Mouse (Mus musculus): Measurements from ENCODE around the gene Fam110a.
A peak's percentile ranks its signal among the peaks of the same experiment; 100 is the strongest.
"Not testable (repeated sequence)": the region's sequence is repeated elsewhere in the genome, so short reads cannot be mapped to it uniquely, and the experiment has no call there.

Fam110a gene

DNA sequence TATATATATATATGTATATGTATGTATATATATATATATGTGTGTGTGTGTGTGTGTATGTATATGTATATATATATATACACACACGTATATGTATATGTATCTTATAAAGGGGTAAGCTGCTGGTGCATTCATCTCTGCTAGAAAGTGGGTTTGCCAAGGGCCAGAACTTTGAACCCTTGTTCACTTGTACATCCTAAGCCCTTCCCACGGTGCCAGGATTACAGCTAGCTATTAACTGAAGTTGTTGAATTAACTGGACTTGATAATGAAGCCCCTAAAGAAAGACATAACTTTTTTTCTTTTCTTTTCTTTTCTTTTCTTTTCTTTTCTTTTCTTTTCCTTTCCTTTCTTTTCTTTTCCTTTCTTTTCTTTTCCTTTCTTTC, 17.2 kb upstream of the Fam110a start:
- not testable (repeated sequence) for DNase-seq (ENCODE audit: low spot score in 2 of 2)

DNA sequence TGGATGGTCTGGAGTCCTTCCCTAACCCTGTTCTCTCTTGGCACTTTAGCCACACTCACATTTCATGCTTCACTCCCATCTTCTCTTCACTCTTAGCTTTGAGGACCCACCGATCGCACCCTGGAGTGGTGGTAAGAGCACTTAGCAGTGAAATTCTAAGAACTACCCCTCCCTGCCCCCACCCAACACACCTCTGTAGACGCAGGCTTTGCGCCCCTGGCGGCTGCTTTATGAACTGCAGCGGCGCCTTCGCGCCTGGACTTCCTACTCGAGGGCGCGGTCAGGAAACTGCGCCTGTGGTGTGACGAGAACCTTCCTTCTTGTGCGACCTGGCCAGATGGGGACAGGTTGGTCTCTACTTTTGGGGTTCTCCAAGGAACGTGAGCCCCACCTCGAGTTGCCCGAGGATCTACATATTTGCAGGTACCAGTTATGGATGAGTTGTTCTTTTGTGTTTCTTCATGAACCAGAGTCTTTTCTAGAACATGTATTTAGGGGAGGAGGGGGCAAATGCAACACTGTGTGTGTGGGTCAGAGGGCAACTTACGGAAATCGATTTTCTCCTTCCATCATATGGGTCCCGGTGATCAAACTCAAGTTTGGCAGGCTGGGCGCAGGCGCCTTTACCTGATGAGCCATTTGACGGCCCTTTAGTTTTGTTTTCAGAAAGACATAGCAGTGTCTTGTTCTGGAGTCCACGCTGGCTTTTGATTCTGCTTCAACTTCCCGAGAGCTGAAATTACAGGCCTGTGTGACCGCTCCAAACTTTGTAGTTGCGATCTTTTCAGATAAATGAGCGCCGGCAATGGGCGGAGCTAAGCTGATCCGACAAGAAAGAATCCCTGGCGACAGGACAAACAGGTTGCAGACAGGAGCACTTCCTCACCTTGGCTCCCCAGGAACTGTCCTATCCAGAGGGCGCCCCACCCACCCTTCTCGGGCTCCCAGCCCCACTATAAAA, 16.5 kb upstream of the Fam110a start, which contains the start of gene Slc52a3:
TSS of gene Slc52a3 (plus strand) at position 283 of the 961 bp plus-strand sequence.
- peak; percentile 44 to 75 for DNase-seq (ENCODE audit: low spot score in 2 of 2)

DNA sequence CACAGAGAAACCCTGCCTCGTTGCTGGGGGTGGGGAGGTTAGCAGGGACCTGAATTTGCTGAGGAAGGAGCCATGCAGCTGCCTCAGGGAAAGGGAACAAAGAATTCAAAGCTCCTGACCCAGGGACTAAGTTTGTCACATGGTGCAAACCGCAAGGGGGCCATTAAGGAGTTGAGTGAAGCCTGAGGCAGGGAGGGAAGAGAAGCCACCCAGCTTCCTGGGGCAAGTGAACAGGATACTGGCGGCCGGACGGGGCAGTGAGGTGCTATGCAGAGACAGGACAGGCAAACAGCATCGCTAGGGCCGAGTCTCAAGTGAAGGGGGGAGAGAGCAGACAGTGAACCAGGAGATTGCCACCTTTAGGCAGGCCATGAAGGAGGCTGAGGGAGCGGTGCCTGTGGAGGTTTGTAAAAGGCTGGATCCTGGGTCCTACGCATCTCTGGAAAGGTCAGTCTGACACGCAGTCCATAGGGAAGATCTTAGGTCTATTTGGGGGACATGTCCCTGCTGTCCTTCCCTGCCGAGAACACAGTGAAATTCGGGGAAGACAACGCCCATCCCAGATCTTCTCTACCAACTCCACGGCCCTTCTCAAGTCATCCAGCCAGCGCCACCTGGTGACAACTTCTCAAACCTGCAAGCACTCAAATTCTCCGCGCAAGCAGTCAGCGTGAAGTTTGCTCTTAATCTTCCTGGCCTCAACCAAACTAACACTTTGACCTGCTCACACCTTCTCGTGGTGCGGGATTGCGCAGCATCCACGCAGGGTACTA, 14.5 kb upstream of the Fam110a start:
- peak in 1 of 2 experiments; percentile 64 for DNase-seq (ENCODE audit: low spot score in 2 of 2)

DNA sequence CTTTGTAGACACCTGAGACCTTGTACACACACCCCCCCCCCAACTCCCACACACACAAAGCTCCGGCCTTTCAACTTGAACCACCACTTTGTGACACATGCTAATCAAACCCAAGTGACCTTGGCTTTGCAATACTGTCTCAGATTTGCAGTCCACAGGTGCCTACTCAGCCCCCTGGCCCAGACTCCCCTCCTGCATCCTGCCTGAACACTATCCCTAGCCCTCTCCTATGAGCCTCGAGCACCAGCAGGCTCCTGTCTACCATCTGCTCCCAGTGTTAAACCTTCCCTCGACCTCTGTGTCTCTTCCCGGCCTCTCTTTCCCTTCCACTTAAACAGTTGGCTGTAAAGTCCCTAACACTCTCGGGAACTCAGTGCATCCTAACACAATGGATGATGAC, 11.4 kb upstream of the Fam110a start:
- DNase-seq (ENCODE audit: low spot score in 2 of 2), result no peak

DNA sequence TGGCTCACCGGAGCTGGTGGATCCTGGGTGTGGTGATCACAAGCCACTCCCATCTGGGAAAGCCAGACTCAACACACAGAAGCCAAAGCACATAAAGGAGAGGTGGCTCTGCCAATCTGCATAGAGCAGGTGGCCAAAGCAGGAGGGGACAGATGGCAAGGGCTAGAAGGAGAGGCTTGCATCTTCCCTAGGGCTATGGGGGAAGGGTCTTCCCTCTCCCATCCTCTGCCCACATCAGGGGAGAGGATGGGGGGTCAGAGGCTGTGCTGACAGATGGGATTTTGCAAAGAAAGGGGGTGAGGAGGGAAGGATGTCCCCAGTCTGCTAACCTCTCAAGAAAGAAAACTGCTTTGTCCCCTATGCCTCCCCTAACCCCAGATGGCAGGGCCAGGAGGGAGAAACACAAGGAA, 11.0 kb upstream of the Fam110a start:
- DNase-seq (ENCODE audit: low spot score in 2 of 2), result no peak

DNA sequence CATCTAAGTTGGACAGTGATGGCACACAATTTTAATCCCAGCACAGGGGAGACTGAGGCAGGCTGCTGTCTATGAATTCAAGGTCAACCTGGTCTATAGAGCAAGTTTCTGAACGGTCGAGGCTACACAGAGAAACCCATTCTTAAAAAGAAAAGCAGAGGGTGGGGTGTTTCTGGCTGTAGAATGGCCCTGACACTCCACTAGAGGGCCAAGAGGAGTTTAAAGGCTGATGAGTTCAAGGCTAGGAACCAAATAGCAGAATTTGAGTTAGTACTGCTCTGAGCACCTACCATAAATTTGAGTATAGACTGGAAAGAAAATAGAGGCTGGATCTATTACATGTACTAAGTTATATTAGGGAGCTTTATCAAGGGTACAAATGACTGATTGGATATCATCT, 9.0 kb upstream of the Fam110a start:
- no peak for DNase-seq (ENCODE audit: low spot score in 2 of 2)

DNA sequence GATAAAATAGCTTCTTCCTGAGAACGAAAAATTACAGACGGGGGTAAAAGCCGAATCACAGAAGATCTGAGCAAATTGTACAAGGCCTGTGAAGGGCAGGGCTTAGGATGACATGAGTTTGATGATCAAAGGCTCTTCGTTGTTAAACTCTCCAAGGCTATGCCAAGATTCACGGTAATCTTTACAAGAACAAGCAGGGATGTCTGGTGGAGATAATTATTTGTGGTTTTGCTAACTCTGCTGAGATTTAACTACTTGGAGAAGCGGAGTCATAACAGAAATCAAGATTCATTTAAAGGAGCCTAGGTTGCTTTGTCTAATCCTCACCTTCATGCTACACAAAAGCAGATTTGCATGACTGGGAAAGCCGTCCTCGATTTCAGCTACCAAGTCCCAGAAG, 6.9 kb upstream of the Fam110a start:
- DNase-seq (ENCODE audit: low spot score in 2 of 2), result no peak

DNA sequence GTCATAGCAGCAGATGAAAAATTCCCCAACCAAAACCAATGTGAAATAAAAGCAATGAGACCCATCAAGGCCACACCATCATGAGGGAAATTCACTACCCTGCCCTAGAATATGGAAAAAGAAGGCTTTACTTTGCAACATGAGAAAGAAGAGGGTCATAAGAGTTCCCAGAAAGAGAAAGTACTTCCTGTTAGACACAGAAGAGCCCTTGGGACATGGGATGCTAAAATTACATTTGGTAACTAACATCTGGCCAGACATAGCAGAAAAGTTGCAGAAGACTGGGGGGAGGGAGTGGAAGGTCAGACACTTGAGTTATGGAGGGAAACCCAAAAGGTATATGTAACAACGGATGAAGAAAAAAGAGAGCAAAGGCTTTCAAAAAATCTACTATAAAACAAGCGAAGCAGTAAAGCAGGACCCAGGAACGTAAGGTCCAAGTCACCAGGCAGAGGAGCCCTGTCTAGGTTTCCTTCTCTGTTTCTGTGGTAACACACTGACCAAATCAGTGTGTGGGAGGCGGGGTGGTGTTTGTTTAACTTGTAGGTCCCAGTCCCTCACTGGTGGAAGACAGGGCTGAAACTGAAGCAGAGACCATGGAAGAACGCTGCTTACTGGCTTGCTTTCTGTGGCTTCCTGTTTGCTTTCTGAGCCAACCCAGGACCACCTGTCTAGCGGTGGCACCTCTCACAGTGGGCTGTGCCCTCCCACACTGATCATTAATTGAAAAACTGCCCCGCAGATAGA, 5.6 kb upstream of the Fam110a start:
- DNase-seq (ENCODE audit: low spot score in 2 of 2), result no peak

DNA sequence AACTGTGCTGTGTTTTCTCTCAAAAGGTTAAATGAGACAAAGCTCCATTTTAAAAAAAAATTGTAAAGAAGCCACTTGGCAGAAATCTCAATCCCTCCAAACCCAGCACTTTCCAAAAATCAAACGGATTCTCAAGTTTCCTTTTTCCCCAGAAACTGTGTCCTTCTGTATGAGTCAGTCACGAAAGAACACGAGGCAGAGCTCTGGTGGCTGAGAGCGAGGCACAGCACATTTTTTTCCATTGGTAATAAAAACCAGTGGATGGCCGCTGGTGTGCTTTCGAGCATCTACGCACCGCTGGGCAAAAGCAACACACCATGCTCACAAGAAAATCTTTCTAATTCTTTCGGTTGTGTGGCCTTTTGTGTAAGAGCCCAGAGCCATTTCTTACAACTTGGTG, 4.0 kb upstream of the Fam110a start:
- DNase-seq (ENCODE audit: low spot score in 2 of 2), result no peak

DNA sequence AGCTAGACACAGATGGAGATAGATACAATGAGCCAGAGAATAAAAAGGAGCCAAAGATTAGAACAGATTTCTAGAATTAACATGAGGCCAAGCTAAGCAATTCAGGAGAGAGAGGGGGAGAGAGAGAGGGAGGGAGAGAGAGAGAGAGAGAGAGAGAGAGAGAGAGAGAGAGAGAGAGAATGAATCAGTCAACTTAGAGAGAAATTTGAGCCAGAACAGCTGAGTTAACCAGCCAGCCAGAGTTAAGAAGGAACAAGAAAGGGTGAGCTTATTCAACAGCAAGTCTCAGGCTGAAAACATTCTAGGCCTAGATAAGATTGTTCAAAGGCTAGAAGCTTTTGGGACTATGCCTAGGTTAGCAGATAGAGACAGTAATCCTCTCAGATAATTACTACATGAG, 2.5 kb upstream of the Fam110a start:
- DNase-seq (ENCODE audit: low spot score in 2 of 2), result no peak

DNA sequence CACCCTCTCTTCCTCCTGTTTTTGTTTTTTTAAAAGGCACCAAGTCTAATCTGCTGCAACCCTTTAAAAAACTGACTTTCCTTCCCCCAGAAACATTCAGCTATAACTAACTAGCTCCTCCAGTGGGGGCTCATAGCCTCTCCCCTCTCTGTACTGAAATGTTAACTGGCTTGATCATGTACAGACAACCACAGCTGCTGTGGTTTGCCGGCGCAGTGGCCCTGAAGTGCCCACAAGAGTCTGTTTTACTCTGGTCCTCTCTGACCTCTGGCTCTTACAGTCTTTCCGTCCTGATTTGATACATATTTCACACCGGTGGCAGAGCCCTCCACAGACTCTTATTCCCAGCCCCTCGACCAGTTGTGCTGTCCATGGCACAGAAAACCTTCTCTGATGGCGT, 1.2 kb upstream of the Fam110a start:
- no peak for DNase-seq (ENCODE audit: low spot score in 2 of 2)

DNA sequence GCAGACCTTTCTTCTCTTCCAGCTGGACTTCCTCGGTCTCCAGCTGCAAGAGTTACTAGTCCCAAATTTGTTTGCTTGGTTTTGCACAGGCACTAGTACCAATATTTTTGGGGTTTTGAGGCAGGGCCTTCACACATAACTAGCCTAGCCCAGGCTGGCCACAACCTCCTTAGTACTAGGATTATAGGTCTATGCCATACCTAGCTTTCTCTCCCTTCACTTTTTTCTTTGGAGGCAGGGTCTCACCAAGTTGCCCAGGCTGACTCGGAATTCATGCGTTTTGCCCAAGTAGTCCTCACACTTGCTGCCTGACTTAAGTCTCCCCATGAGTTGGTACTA, 305 bp upstream of the Fam110a start:
- no peak for DNase-seq (ENCODE audit: low spot score in 2 of 2)

DNA sequence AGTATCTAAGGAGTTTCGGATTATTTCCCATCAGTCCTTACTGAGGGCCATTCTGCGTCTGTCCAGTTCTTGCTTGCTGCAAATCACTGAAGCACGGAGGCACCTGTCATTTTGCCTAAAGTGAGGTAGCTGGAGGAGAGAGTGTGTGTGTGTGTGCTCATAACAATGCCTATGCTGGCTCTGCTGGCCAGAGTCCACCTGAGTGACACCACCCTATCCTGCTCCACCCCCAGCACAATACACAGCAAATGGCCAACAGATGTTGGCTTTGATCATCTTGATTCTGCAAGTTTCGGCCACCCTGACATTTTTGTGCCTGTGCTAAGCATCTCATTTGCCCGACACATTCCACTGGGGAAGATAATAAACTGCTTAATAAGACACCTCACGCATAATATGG, 1.5 kb downstream of the Fam110a start:
- no peak for DNase-seq (ENCODE audit: low spot score in 2 of 2)

DNA sequence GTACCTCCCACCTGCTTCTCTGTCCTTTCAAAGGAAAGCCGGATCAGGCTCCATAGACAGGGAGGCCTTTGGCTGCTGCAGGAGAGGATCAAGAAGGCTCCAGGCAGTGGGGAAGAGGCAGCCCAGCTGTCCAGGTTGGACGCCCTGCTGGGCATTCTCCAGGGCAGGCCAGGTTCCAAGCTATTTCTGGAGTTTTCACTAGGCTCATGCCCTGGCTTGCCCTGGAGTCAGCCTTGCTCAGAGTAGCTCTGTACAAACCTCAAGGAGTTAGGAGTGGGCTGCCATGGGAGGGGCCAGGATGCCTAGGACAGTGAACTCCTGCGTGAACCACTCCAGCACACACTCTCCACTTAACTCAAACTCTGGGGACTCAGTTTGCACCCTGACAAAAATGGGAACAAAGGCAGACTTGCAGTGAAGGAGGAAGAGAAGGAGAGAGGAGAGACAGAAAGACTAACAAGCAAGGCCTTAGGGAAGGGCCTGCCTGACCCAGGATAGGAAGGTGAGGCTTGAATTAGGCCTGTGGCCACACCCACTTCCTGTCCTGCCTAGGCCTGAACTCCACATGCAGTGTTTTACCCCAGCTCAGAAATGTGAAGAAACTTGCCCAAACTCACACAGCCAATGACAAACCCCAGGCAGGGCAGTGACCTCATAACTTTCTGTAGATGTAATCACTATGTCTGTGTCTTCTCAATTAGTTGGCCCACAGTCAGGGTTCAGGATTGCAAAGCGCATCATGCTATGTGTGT, 2.2 kb downstream of the Fam110a start:
- DNase-seq (ENCODE audit: low spot score in 2 of 2), result no peak

DNA sequence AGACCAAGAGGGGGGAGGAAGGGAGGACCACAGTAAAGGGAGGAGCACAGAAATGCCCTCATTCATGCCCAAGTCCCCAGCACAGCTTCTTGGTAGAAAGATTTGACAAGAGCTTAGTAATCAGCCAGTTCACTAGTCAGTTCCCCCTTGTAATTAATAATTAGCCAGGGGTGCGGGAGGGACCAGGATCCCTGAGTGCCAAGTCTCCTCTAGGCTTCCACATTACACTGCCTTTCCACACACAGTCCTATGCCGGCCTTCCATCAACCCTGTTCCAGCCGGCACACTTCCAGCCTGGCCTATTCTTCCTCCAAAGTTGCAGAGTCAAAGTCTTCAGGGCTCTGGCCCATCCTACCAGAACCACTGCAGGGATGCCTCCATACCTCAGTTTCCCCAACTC, 4.0 kb downstream of the Fam110a start:
- no peak for DNase-seq (ENCODE audit: low spot score in 2 of 2)

DNA sequence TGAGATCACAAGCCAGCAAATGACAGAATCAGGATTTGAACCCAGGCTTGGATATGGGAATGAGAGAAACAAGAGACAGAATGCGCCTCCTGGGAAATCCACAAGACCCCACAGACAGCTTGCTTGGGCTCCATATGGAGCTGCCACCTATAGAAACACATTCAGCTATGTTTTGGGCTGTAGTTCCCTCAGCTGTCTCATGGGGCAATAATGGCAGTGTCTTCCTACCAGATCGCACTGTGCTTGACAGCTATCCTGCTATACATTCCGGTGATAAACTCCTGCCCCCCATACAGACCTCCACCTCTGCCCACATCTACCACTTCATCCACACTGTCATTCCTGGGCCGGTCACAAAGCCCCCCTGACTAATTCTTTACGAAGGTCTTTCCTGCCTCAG, 4.7 kb downstream of the Fam110a start:
- DNase-seq (ENCODE audit: low spot score in 2 of 2), result no peak

DNA sequence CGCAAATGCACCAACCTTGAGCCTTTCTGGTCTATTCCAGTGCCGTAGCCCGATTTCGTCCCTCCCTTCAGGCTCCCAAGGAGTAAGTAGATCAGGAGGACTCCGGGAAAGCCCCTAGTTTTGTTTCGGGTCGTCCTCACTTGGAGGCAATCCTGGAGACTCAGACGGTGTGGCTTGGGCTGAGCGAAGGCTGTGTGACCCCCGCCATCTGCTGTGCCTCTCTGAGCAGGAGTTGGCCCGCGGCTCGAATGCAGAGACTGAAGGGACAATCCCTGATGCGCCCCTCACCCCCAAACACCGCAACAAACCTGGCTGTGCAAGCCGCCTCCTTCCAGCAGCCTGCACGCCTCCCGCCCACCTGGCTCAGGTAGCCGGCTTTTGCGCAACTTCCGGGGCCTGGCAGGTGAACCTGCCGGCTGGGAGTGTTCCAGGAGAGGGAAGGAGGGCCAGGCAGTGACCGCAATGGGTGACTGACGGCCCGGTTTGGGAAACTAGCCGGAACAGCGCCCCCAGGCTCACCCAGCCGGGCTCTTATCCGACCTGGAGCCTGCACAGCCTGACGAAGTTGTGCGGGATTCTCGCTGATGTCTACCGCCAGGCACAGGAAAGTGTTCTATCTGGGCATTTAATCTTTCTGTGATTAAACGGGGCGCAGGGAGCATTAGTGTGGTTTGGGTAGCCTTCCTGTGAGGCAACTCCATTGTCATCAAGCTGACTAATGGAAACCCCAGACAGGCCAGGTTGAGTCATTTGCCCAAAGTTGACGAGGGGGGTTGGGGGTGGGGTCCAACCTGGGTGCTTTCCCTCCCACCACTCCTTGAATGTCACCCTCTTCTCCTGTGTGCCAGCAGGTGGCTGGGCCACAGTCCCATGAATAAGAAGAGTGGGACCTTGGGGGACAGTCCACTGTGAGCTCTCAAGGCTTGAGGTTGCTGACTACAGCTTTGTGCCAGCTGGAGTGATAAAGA, 6.1 kb downstream of the Fam110a start:
- no peak for DNase-seq (ENCODE audit: low spot score in 2 of 2)

DNA sequence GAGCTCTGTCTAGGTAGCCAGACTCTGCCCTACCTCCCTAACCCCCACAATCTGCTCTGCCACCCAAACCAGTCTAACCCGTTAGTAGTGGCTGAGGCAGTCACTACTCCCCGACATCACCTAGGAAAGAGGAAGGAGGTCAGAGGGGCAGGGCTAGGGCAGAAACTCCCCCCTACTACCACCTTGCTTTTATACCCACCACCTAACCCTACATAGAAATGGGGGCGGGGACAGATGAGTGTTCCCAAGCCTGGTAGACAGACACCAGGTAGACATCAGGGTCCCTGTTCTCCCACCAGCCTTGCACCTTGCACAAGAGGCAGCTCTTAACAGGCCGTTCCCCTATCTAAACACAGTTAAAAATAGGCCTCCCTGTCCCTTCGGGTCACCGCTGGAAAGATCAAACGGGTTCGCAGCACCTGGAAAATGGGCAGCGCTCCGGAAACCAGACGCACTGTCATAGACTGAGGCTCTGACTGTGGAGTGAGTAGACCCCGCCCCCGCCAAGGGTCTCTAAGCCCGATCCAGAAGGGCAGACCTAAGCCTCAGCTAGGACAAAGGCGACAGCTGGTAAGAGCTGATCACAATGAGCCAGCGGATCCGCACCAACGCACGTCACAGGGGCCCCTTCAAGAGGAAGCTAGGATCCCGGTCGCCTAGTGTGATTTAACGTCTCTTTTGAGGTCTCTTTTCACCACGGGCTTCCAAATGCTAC, 7.0 kb downstream of the Fam110a start:
- DNase-seq (ENCODE audit: low spot score in 2 of 2), result no peak

DNA sequence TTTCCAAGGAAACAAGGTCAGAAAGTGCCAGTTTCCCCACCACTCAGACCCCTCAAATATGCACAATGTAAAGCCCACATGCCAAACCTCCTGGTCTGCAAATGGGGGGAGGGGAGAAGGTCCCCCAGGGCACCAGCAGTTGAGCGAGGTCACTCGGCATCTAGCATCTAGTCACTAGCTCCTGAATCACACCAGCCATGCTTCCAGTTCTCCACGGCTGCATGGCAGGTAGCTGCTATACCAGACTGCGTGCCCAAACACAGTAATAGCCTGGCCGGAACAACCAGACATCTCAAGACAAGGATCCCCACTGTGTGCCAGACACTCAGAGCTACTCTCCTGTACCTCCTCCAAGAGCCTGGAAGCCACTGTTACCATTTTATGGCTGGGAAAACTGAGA, 8.3 kb downstream of the Fam110a start:
- no peak for DNase-seq (ENCODE audit: low spot score in 2 of 2)
